Mouse (Mus musculus): Measurements from ENCODE around the gene Kcnk18. TPM values are rescaled to one million over a fixed set of nuclear protein-coding genes. Genes with fewer than 3 reads are reported as not detected.

Kcnk18 gene
- polyA plus RNA-seq, 1 experiment: not detected

DNA sequence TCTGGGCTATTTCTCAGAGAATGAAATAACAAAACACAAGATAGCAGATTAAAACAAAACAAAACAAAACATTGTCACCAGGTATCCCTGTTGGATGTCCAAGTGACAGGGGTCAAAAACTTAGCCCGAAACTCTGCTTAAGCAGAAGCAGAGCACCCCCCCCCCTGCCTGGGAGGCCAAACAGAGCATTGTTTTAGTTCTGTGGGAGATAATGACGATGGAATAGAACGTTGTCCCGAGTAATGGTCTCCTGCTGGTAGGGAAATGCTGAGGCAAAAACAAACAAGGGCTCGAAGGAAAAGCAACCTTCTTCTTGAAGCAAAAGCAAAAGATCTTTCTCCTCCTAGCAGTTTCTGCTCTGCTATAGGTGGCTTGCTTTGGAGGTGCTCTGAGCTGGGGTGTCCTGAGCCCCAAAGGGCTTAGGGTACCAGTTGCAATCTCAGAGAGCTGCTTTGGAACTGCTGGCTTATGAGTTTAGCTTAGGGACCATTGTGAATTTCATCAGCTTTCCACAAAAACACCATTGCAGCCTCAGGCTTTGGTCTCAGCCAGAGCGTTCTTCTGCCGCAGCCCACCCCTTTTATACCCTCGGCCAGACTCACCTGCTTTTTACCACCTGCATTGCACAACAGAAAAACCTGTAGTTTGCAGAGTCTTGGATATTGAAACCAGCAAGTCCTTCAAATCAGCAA is 28.4 kb upstream of the Kcnk18 start:
- TF ChIP-seq POLR2A (IDR thresholded peaks at IDR 0.05; ENCODE audit: borderline replicate concordance, extremely low read depth, low read depth, low read length): no peak
- no peak for TF ChIP-seq CTCF (IDR thresholded peaks at IDR 0.05; ENCODE audit: insufficient read depth, low read length)
- WGBS: 3% methylated on average over 8 of the region's 8 CpGs
- Histone ChIP-seq H3K4me3 (replicated peaks; ENCODE audit: extremely low read depth, low read depth, low read length) (no peak overlapping the region), H3K4me1 (ENCODE audit: control insufficient read depth, insufficient read depth, low read length) (0 out of 2 replicates have a peak, but pooled peaks cover 2% of the 10 kb centered on the region)
- DNase-seq: no peak

GRCm38 (mm10) chr19:59191123-59191505 is 27.9 kb upstream of the Kcnk18 start:
- Histone ChIP-seq H3K4me3 (replicated peaks; ENCODE audit: extremely low read depth, low read depth, low read length) (no peak overlapping the region), H3K4me1 (ENCODE audit: control insufficient read depth, insufficient read depth, low read length) (0 out of 2 replicates have a peak, but pooled peaks cover 2% of the 10 kb centered on the region)
- 16% methylated on average over 4 of the region's 4 CpGs for WGBS
- no peak for DNase-seq
- TF ChIP-seq POLR2A (IDR thresholded peaks at IDR 0.05; ENCODE audit: borderline replicate concordance, extremely low read depth, low read depth, low read length): no peak
- no peak for TF ChIP-seq CTCF (IDR thresholded peaks at IDR 0.05; ENCODE audit: insufficient read depth, low read length)

- 0 out of 2 replicates have a peak, but pooled peaks cover 2% of the 10 kb centered on the region for H3K4me1 ChIP-seq (ENCODE audit: control insufficient read depth, insufficient read depth, low read length)
- DNase-seq: no peak
- no peak overlapping the region for H3K4me3 ChIP-seq (replicated peaks; ENCODE audit: extremely low read depth, low read depth, low read length)
- 14% methylated on average over 2 of the region's 2 CpGs for WGBS
- TF ChIP-seq CTCF (IDR thresholded peaks at IDR 0.05; ENCODE audit: insufficient read depth, low read length) (no peak), POLR2A (IDR thresholded peaks at IDR 0.05; ENCODE audit: borderline replicate concordance, extremely low read depth, low read depth, low read length) (no peak)
Observed at GRCm38 (mm10) chr19:59192491-59192890, 26.5 kb upstream of the Kcnk18 start.

DNA sequence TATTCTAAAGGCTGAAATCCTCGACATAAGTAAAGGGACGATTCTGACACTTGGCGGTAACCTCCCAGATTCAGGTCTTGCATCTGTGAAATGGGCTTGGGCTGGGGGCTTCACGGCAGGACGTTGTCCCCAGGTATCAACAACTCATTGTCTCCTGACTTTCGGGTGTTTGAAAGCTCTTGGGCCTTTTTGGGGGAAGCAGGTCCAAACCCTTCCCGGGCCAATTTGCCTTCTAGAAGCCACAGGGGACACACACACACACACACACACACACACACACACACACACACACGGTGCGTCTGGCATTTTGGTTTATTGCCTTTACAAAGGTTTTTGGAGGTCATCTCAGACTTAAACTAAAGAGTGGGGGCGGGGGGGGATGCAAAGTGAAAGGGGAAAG is 25.6 kb upstream of the Kcnk18 start:
- Histone ChIP-seq H3K4me3 (replicated peaks; ENCODE audit: extremely low read depth, low read depth, low read length) (no peak overlapping the region), H3K4me1 (ENCODE audit: control insufficient read depth, insufficient read depth, low read length) (0 out of 2 replicates have a peak, but pooled peaks cover 2% of the 10 kb centered on the region)
- TF ChIP-seq POLR2A (IDR thresholded peaks at IDR 0.05; ENCODE audit: borderline replicate concordance, extremely low read depth, low read depth, low read length) (no peak), CTCF (IDR thresholded peaks at IDR 0.05; ENCODE audit: insufficient read depth, low read length) (no peak)
- 3% methylated on average over 10 of the region's 10 CpGs for whole genome bisulfite sequencing
- DNase-seq: no peak

- 4% methylated on average over 50 of the region's 50 CpGs for WGBS
- Histone ChIP-seq H3K4me1 (ENCODE audit: control insufficient read depth, insufficient read depth, low read length) (0 out of 2 replicates have a peak, but pooled peaks cover 2% of the 10 kb centered on the region), H3K4me3 (replicated peaks; ENCODE audit: extremely low read depth, low read depth, low read length) (no peak overlapping the region)
- TF ChIP-seq POLR2A (IDR thresholded peaks at IDR 0.05; ENCODE audit: borderline replicate concordance, extremely low read depth, low read depth, low read length) (no peak), CTCF (IDR thresholded peaks at IDR 0.05; ENCODE audit: insufficient read depth, low read length) (no peak)
- peak; percentile 17 for DNase-seq
Observed at GRCm38 (mm10) chr19:59193986-59194820, 24.8 kb upstream of the Kcnk18 start.

DNA sequence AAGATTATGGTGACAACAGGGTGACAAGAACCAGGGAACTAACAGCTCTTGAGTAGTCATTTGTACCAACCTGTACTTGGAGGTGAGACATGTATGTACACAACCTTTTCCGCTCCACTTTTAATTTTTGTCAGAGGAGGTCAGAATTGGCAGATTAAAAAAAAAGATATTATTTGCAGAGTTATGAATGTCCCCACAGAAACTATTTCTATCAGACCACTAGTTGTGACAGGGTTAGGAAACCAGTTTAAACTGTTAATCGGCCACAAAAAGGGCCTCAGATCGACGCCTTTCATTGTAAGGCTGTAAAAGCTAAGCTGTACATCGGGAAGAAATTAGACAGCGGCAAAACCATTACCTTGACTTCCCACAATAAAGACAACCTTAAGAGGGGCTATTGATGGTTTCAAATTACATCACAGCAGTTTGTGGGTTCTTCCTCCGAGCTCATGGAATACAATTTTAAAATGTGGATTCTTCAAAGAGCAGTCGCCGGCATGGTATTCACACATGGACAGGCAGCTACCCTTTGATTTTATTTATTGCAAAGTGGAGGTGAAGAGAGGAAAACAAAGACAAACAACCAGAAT is 23.7 kb upstream of the Kcnk18 start:
- H3K4me3 ChIP-seq (replicated peaks; ENCODE audit: extremely low read depth, low read depth, low read length): no peak overlapping the region
- 0 out of 2 replicates have a peak, but pooled peaks cover 2% of the 10 kb centered on the region for H3K4me1 ChIP-seq (ENCODE audit: control insufficient read depth, insufficient read depth, low read length)
- no peak for DNase-seq
- WGBS: 15% methylated on average over 9 of the region's 9 CpGs
- TF ChIP-seq POLR2A (IDR thresholded peaks at IDR 0.05; ENCODE audit: borderline replicate concordance, extremely low read depth, low read depth, low read length) (no peak), CTCF (IDR thresholded peaks at IDR 0.05; ENCODE audit: insufficient read depth, low read length) (no peak)

- peak; percentile 51 for TF ChIP-seq CTCF (IDR thresholded peaks at IDR 0.05; ENCODE audit: insufficient read depth, low read length)
- no peak for TF ChIP-seq POLR2A (IDR thresholded peaks at IDR 0.05; ENCODE audit: borderline replicate concordance, extremely low read depth, low read depth, low read length)
- H3K4me3 ChIP-seq (replicated peaks; ENCODE audit: extremely low read depth, low read depth, low read length): no peak overlapping the region
- 0 out of 2 replicates have a peak, but pooled peaks cover 2% of the 10 kb centered on the region for H3K4me1 ChIP-seq (ENCODE audit: control insufficient read depth, insufficient read depth, low read length)
- WGBS: 7% methylated on average over 15 of the region's 15 CpGs
- peak; percentile 34 for DNase-seq
Observed at GRCm38 (mm10) chr19:59196111-59196666, 22.8 kb upstream of the Kcnk18 start.

GRCm38 (mm10) chr19:59198161-59198560 is 20.9 kb upstream of the Kcnk18 start:
- H3K4me1 ChIP-seq (ENCODE audit: control insufficient read depth, insufficient read depth, low read length): 0 out of 2 replicates have a peak, but pooled peaks cover 2% of the 10 kb centered on the region
- no peak for TF ChIP-seq POLR2A (IDR thresholded peaks at IDR 0.05; ENCODE audit: borderline replicate concordance, extremely low read depth, low read depth, low read length)
- TF ChIP-seq CTCF (IDR thresholded peaks at IDR 0.05; ENCODE audit: insufficient read depth, low read length): peak; percentile 87
- 35% methylated on average over 7 of the region's 7 CpGs for WGBS
- H3K4me3 ChIP-seq (replicated peaks; ENCODE audit: extremely low read depth, low read depth, low read length): no peak overlapping the region
- peak; percentile 64 for DNase-seq

GRCm38 (mm10) chr19:59208475-59208874 is 10.5 kb upstream of the Kcnk18 start:
- Histone ChIP-seq H3K4me1 (ENCODE audit: control insufficient read depth, insufficient read depth, low read length) (no peaks in the 10 kb centered on the region), H3K4me3 (replicated peaks; ENCODE audit: extremely low read depth, low read depth, low read length) (no peak overlapping the region)
- TF ChIP-seq CTCF (IDR thresholded peaks at IDR 0.05; ENCODE audit: insufficient read depth, low read length) (peak; percentile 57), POLR2A (IDR thresholded peaks at IDR 0.05; ENCODE audit: borderline replicate concordance, extremely low read depth, low read depth, low read length) (no peak)
- 31% methylated on average over 5 of the region's 5 CpGs for whole genome bisulfite sequencing
- peak; percentile 43 for DNase-seq

Measured in lung, adult 2 months (tissue).